Mouse (Mus musculus) forebrain, embryonic 12.5 days (tissue): Measurements from ENCODE around the gene Cenpn. TPM values are rescaled to one million over a fixed set of nuclear protein-coding genes. Genes with fewer than 3 reads are reported as not detected.

Experiments used
- ATAC-seq: fragments of 200-750 bp; cut with Nextera tagmentation; 2 replicates; pipeline ENCODE4 v1.8.0; 2017; ENCODE audit warnings: moderate TSS enrichment; ENCODE audit not compliant: low FRiP score
- H3K27ac ChIP-seq: fragments of 300-500 bp; sonication (generic); 2 replicates; pipeline ENCODE4 v1.5.1; 2016; ENCODE audit warnings: mild to moderate bottlenecking
- H3K27me3 ChIP-seq: fragments of 300-500 bp; sonication (generic); 2 replicates; pipeline ENCODE4 v1.6.1; 2016; ENCODE audit warnings: mild to moderate bottlenecking
- H3K36me3 ChIP-seq: fragments of 300-500 bp; sonication (generic); replicated peaks from 2 replicates; pipeline ENCODE4 v1.6.1; 2016; ENCODE audit warnings: mild to moderate bottlenecking
- H3K4me1 ChIP-seq: fragments of 300-500 bp; sonication (generic); 2 replicates; pipeline ENCODE4 v1.6.1; 2016
- H3K4me2 ChIP-seq: fragments of 300-500 bp; sonication (generic); 2 replicates; pipeline ENCODE4 v1.6.1; 2016; ENCODE audit warnings: mild to moderate bottlenecking, moderate library complexity
- H3K4me3 ChIP-seq: fragments of 300-500 bp; sonication (generic); replicated peaks from 2 replicates; pipeline ENCODE4 v1.5.1; 2016; ENCODE audit warnings: mild to moderate bottlenecking
- H3K9ac ChIP-seq: fragments of 300-500 bp; sonication (generic); 2 replicates; pipeline ENCODE4 v1.6.1; 2016; ENCODE audit warnings: mild to moderate bottlenecking
- H3K9me3 ChIP-seq: fragments of 300-500 bp; sonication (generic); 2 replicates; pipeline ENCODE4 v1.6.1; 2016
- WGBS: fragments of 180-500 bp; shearing (Covaris S2); methylation state at CpG from one replicate; pipeline ENCODE4 v1.1.7; 2016; 5-methylcytosine and 5-hydroxymethylcytosine counted together
- polyA plus RNA-seq: library from polyadenylated mRNA; unstranded; fragments of >200 nt; fragmentation: Nextera tagmentation; extraction: Ambion mirVana; gene quantifications from 2 replicates; pipeline ENCODE4 v1.2.1, GENCODE M21; 2016

Gene Cenpn
- 43.5 and 45.8 TPM in 2 replicates for polyA plus RNA-seq

DNA sequence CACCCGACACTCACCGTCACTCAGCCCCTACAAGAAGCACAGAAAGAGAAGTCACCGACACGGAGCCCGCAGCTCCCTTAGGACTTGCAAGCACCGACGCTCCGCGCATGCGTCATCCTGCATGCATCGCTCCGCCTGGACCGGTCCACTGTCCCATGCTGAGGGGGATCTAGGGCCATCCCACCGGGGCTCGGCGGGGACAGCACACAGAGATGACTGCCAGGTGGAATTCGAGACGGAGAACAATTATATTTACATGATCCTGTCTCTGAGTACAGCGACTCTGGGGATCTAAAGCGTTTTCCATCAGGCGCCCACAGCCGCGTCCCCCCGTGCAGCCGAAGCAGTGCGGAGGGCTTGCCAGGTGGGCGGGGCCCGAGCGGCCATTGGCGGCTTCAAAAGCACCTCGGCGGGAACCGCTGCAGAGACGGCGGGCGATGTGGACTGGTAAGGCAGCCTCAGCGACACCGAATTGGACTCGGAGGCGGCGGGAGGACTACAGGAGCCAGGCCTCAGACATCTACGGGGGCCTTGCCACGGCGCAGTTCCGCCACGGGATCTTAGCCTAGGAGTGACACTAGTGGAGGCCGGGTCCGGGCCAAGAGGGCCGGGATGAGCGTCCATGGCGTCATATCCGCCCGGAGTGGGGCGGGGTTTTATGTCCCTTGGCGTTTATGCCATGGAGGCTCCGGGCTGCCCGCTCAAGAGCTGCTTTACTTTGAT is at the start of gene Cenpn, which contains the start of gene Cmc2:
Gene Cenpn, plus strand, starts transcription at position 394 of the 723 bp plus-strand sequence.
Gene Cmc2, minus strand, starts transcription at position 119 of the 723 bp plus-strand sequence.
- Histone ChIP-seq H3K4me2 (peak within 1 kb of the TSS; percentile 65), H3K9me3 (no peaks in the 10 kb centered on the region), H3K27ac (peak within 1 kb of the TSS; percentile 81), H3K27me3 (no peaks in the 10 kb centered on the region), H3K4me1 (peaks cover 22% of the 10 kb centered on the region), H3K4me3 (peak within 1 kb of the TSS; percentile 80), H3K36me3 (peaks cover 9% of the 10 kb centered on the region; the same call in 1 of the 2 replicates), H3K9ac (peak within 1 kb of the TSS; percentile 77)
- under 1% methylated on average over 57 of the region's 57 CpGs for WGBS
- peak; percentile 96 for ATAC-seq

GRCm38 (mm10) chr8:116872761-116873342 is 48.7 kb upstream of the Cenpn start:
- H3K4me2 ChIP-seq: no peak overlapping the region
- H3K27ac ChIP-seq: no peak overlapping the region
- no peak overlapping the region for H3K9ac ChIP-seq
- H3K36me3 ChIP-seq: no peaks in the 10 kb centered on the region
- H3K4me1 ChIP-seq: no peaks in the 10 kb centered on the region
- H3K27me3 ChIP-seq: no peaks in the 10 kb centered on the region
- whole genome bisulfite sequencing: 79% methylated on average over 2 of the region's 2 CpGs
- H3K9me3 ChIP-seq: 0 out of 2 replicates have a peak, but pooled peaks cover 3% of the 10 kb centered on the region
- ATAC-seq: no peak
- no peak overlapping the region for H3K4me3 ChIP-seq

DNA sequence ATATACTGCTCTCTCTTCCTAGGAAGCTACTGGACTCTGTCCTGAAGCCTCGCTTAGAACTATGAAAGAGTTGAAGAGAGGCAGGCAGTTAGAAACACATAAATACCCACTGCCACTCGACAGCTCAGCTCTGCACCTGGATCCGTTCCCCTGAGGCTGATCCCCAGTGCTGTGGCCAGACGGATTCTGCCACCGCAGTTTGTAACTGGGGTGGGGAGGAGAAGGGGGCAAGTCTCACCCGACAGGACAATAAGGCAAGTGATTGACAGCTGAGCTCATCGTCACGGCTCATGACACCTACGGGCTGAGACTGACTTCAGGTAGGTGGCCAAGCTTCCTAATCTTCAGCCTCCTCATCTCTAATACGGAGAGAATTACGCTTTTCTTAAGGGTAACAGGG is 47.9 kb upstream of the Cenpn start:
- no peaks in the 10 kb centered on the region for H3K4me1 ChIP-seq
- no peak for ATAC-seq
- no peaks in the 10 kb centered on the region for H3K36me3 ChIP-seq
- H3K27me3 ChIP-seq: no peaks in the 10 kb centered on the region
- 0 out of 2 replicates have a peak, but pooled peaks cover 3% of the 10 kb centered on the region for H3K9me3 ChIP-seq
- no peak overlapping the region for H3K27ac ChIP-seq
- H3K4me2 ChIP-seq: no peak overlapping the region
- no peak overlapping the region for H3K9ac ChIP-seq
- no peak overlapping the region for H3K4me3 ChIP-seq
- 85% methylated on average over 11 of the region's 11 CpGs for WGBS

GRCm38 (mm10) chr8:116873986-116874385 is 47.5 kb upstream of the Cenpn start:
- Histone ChIP-seq H3K27me3 (no peaks in the 10 kb centered on the region), H3K36me3 (no peaks in the 10 kb centered on the region), H3K9me3 (0 out of 2 replicates have a peak, but pooled peaks cover 3% of the 10 kb centered on the region), H3K4me1 (no peaks in the 10 kb centered on the region), H3K4me2 (no peak overlapping the region), H3K27ac (no peak overlapping the region), H3K9ac (no peak overlapping the region), H3K4me3 (no peak overlapping the region)
- no peak for ATAC-seq
- WGBS: 85% methylated on average over 8 of the region's 8 CpGs

GRCm38 (mm10) chr8:116875798-116876450 is 45.6 kb upstream of the Cenpn start:
- Histone ChIP-seq H3K4me2 (no peak overlapping the region), H3K27ac (no peak overlapping the region), H3K9ac (no peak overlapping the region), H3K27me3 (no peaks in the 10 kb centered on the region), H3K9me3 (0 out of 2 replicates have a peak, but pooled peaks cover 3% of the 10 kb centered on the region), H3K36me3 (no peaks in the 10 kb centered on the region), H3K4me1 (no peaks in the 10 kb centered on the region), H3K4me3 (no peak overlapping the region)
- WGBS: 91% methylated on average over 17 of the region's 17 CpGs
- no peak for ATAC-seq

DNA sequence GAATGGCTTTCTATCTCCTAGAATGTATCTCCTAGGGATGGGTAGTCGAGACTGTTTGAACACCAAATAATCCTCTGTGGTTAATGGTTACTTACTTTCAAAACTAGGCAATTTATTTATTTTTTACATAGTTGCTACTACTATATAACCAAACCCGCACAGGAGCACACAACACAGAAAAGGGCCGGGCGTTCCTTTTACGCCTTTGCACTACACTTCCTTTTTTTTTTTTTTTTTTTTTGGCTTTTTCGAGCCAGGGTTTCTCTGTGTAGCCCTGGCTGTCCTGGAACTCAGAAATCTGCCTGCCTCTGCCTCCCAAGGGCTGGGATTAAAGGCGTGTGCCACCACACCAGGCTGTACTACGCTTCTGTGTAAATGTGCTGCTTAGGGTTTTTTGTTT is 40.1 kb upstream of the Cenpn start:
- Histone ChIP-seq H3K27me3 (no peaks in the 10 kb centered on the region), H3K4me1 (no peaks in the 10 kb centered on the region), H3K9me3 (0 out of 2 replicates have a peak, but pooled peaks cover 3% of the 10 kb centered on the region), H3K9ac (no peak overlapping the region), H3K4me3 (no peak overlapping the region), H3K36me3 (peaks cover 5% of the 10 kb centered on the region), H3K27ac (no peak overlapping the region), H3K4me2 (no peak overlapping the region)
- ATAC-seq: no peak
- WGBS: 94% methylated on average over 8 of the region's 8 CpGs

DNA sequence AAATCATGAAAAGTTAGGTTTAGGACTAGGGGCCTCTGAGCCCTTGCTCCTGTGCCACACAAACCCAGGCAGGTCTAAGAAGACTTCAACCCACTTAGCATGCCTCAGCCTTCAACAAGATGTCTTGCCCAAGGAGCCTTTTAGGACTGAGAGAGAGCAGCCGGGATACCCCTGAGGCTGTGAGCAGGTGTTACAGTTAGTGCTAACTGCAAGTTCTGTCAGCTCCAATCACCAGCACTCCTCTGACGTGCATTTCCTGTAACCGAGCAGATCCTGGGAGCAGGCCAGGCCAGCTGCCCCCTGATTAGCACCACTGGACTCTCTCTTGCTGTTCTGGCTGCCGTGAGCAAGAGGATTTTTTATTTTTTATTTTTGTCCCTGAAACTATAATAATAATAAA is 33.7 kb upstream of the Cenpn start:
- Histone ChIP-seq H3K9ac (no peak overlapping the region), H3K9me3 (no peaks in the 10 kb centered on the region), H3K36me3 (peaks cover 36% of the 10 kb centered on the region), H3K27ac (no peak overlapping the region), H3K27me3 (no peaks in the 10 kb centered on the region), H3K4me2 (no peak overlapping the region), H3K4me3 (no peak overlapping the region), H3K4me1 (no peaks in the 10 kb centered on the region)
- WGBS: 87% methylated on average over 4 of the region's 4 CpGs
- ATAC-seq: no peak

- H3K4me1 ChIP-seq: no peaks in the 10 kb centered on the region
- no peak overlapping the region for H3K27ac ChIP-seq
- no peak for ATAC-seq
- H3K36me3 ChIP-seq: peaks cover 41% of the 10 kb centered on the region
- WGBS: 94% methylated on average over 5 of the region's 5 CpGs
- H3K27me3 ChIP-seq: no peaks in the 10 kb centered on the region
- H3K4me3 ChIP-seq: no peak overlapping the region
- no peak overlapping the region for H3K4me2 ChIP-seq
- H3K9ac ChIP-seq: no peak overlapping the region
- no peaks in the 10 kb centered on the region for H3K9me3 ChIP-seq
Measured at GRCm38 (mm10) chr8:116891446-116891845, 30.1 kb upstream of the Cenpn start.

DNA sequence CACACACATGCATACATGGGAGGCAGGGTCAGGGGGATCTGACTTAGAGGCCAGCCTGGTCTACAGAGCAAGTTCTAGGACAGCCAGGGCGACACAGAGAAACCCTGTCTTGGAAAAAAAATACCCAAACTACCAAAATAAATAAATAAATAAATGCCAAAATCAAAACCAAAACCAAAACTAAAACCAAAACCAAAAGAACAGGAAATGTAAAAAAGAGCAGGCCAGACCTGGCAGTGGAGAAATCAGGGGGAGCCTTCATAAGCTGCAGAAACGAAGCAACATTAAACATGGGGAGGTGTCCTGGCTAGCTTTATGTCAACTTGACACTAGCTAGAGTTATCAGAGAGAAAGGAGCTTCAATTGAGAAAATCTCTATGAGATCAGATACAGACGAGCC is 29.4 kb upstream of the Cenpn start:
- Histone ChIP-seq H3K9ac (no peak overlapping the region), H3K4me2 (no peak overlapping the region), H3K27ac (no peak overlapping the region), H3K27me3 (no peaks in the 10 kb centered on the region), H3K9me3 (no peaks in the 10 kb centered on the region), H3K36me3 (peaks cover 35% of the 10 kb centered on the region), H3K4me1 (no peaks in the 10 kb centered on the region), H3K4me3 (no peak overlapping the region)
- no peak for ATAC-seq
- 95% methylated on average over 3 of the region's 3 CpGs for WGBS

- Histone ChIP-seq H3K27me3 (no peaks in the 10 kb centered on the region), H3K9ac (no peak overlapping the region), H3K27ac (no peak overlapping the region), H3K4me1 (no peaks in the 10 kb centered on the region), H3K36me3 (peaks cover 31% of the 10 kb centered on the region), H3K9me3 (no peaks in the 10 kb centered on the region), H3K4me2 (no peak overlapping the region), H3K4me3 (no peak overlapping the region)
- WGBS: 87% methylated on average over 9 of the region's 9 CpGs
- no peak for ATAC-seq
Measured at GRCm38 (mm10) chr8:116892636-116893035, 28.9 kb upstream of the Cenpn start.

- no peak for ATAC-seq
- WGBS: 92% methylated on average over 11 of the region's 11 CpGs
- Histone ChIP-seq H3K27ac (no peak overlapping the region), H3K4me2 (no peak overlapping the region), H3K4me1 (no peaks in the 10 kb centered on the region), H3K9me3 (no peaks in the 10 kb centered on the region), H3K9ac (no peak overlapping the region), H3K36me3 (peaks cover 19% of the 10 kb centered on the region), H3K4me3 (no peak overlapping the region), H3K27me3 (no peaks in the 10 kb centered on the region)
Measured at GRCm38 (mm10) chr8:116893938-116894337, 27.6 kb upstream of the Cenpn start.

DNA sequence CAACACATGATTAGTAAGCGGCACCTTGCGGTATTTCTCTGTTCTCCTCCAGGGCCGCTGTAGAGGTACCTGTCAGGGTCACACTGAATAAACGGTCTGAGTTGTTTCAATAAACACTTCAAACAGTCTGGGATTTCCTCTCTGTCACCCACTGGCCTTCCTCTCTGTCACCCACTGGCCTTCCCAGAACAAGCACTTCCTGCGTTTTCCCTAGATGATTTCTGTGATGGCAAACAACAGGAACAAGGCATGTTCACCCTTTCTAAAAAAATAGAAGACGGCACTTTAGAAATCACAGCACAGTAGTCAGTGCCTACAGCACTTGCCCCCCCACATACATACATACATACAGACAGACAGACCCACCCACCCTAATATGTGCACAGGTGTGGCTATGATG is 26.0 kb upstream of the Cenpn start:
- Histone ChIP-seq H3K4me2 (no peak overlapping the region), H3K9ac (no peak overlapping the region), H3K4me1 (no peaks in the 10 kb centered on the region), H3K36me3 (peaks cover 10% of the 10 kb centered on the region), H3K27ac (no peak overlapping the region), H3K9me3 (no peaks in the 10 kb centered on the region), H3K27me3 (no peaks in the 10 kb centered on the region), H3K4me3 (no peak overlapping the region)
- 92% methylated on average over 6 of the region's 6 CpGs for WGBS
- ATAC-seq: no peak
